Mouse (Mus musculus): ENCODE data around the gene Aftph.

The Aftph gene

GRCm38 (mm10) chr11:20728044-20728443, 13.3 kb downstream of the Aftph start:
- DNase-seq (ENCODE audit: low spot score in 2 of 2), result no peak

- no peak for DNase-seq (ENCODE audit: low spot score in 2 of 2)
These were observed 17.8 kb downstream of the Aftph start for GRCm38 (mm10) chr11:20723572-20723971.

- no peak for DNase-seq (ENCODE audit: low spot score in 2 of 2)
These were observed 29.2 kb downstream of the Aftph start for GRCm38 (mm10) chr11:20712068-20712671.

- peak; percentile 39 to 74 for DNase-seq (ENCODE audit: low spot score in 2 of 2)
These were observed 50.4 kb downstream of the Aftph start for GRCm38 (mm10) chr11:20691000-20691399.

- DNase-seq (ENCODE audit: low spot score in 2 of 2), result no peak
These were observed 59.7 kb downstream of the Aftph start for GRCm38 (mm10) chr11:20681679-20682078.

GRCm38 (mm10) chr11:20680781-20681180, 60.6 kb downstream of the Aftph start:
- no peak for DNase-seq (ENCODE audit: low spot score in 2 of 2)

- no peak for DNase-seq (ENCODE audit: low spot score in 2 of 2)
These were observed 62.0 kb downstream of the Aftph start for GRCm38 (mm10) chr11:20679396-20679795.

- DNase-seq (ENCODE audit: low spot score in 2 of 2), result no peak
These were observed 68.9 kb downstream of the Aftph start for GRCm38 (mm10) chr11:20672513-20672912.

- no peak for DNase-seq (ENCODE audit: low spot score in 2 of 2)
These were observed 69.5 kb downstream of the Aftph start for GRCm38 (mm10) chr11:20671789-20672392.

GRCm38 (mm10) chr11:20664878-20665277, 76.5 kb downstream of the Aftph start:
- DNase-seq (ENCODE audit: low spot score in 2 of 2), result no peak

GRCm38 (mm10) chr11:20663580-20664198, 77.7 kb downstream of the Aftph start:
- no peak for DNase-seq (ENCODE audit: low spot score in 2 of 2)

GRCm38 (mm10) chr11:20662811-20663210, 78.6 kb downstream of the Aftph start:
- DNase-seq (ENCODE audit: low spot score in 2 of 2), result no peak

- DNase-seq (ENCODE audit: low spot score in 2 of 2), result peak; percentile 51 to 69
These were observed 79.7 kb downstream of the Aftph start for GRCm38 (mm10) chr11:20661652-20662051.

GRCm38 (mm10) chr11:20660111-20661097, 81.0 kb downstream of the Aftph start:
- no peak for DNase-seq (ENCODE audit: low spot score in 2 of 2)

- no peak for DNase-seq (ENCODE audit: low spot score in 2 of 2)
These were observed 82.3 kb downstream of the Aftph start for GRCm38 (mm10) chr11:20659094-20659493.

GRCm38 (mm10) chr11:20656711-20657057, 84.7 kb downstream of the Aftph start:
- DNase-seq (ENCODE audit: low spot score in 2 of 2), result no peak

GRCm38 (mm10) chr11:20655795-20656710, 85.3 kb downstream of the Aftph start:
- DNase-seq (ENCODE audit: low spot score in 2 of 2), result peak; percentile 43 to 53

GRCm38 (mm10) chr11:20651166-20651565, 90.2 kb downstream of the Aftph start:
- DNase-seq (ENCODE audit: low spot score in 2 of 2), result no peak

- DNase-seq (ENCODE audit: low spot score in 2 of 2), result no peak
These were observed 91.3 kb downstream of the Aftph start for GRCm38 (mm10) chr11:20650006-20650639.

GRCm38 (mm10) chr11:20649477-20649876, 91.9 kb downstream of the Aftph start:
- no peak for DNase-seq (ENCODE audit: low spot score in 2 of 2)
